In the genomic region with DNA sequence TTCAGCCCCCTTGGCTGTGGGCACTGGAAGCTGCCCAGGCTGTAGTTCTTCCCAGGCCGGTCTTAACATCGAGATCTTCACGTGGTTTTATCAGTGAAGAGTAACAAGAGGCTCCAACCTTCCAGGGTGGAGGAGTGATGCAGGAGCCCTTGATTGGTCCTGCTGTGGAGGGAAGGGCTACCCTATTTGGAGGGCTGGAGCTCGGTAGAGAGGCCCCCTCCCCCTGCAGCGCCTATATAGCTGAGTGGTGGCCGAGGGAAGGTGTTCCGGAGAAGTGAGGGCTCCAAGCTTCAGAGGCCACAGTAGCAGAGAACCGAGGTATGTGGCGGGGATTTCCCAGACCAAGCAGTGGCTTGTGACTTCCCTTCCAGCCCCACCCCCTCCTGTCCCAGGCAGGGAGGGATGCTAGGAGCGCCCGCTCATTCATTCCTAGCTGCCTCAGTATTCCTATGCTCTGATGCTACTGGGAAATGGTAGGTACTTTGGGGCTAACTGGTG, we compare ENCODE assay signal across 9 mouse cellular contexts. TPM values are rescaled to one million over a fixed set of nuclear protein-coding genes. Genes with fewer than 3 reads are reported as not detected.
DNase-seq lines count a peak whose midpoint lies in the region; ATAC-seq lines count a peak whose summit lies in the region.
"Had no signal": no experiment of that assay in that cellular context is flagged by ENCODE, and none has a peak within 500 bp of the region (broad histone marks: within the 10 kb centered on the region; RNA-seq: fewer than 3 reads in every experiment).

Gene Prnd (plus strand): TSS at position 264 of the 498 bp plus-strand sequence.

- peaks cover 27% of the 10 kb centered on the region for H3K27me3 ChIP-seq in neural tube, embryonic 15.5 days (replicated peaks)

- H3K27ac ChIP-seq in neural tube, embryonic 15.5 days (replicated peaks): no peak within 1 kb of the TSS

- no peak within 1 kb of the TSS for H3K9ac ChIP-seq in neural tube, embryonic 15.5 days (replicated peaks)

- no peaks in the 10 kb centered on the region for H3K9me3 ChIP-seq in neural tube, embryonic 15.5 days (replicated peaks)

- peak; percentile 68 to 75 for ATAC-seq in hematopoietic stem cell, adult 5-6 weeks (replicated peaks in 1 of 2; ENCODE audit: insufficient read depth in 1 of 2, low FRiP score in 2 of 2, low TSS enrichment in 1 of 2, low read depth in 1 of 2, poor library complexity in 2 of 2, severe bottlenecking in 2 of 2)
- 0 out of 2 replicates have a peak, but pooled peaks have one; percentile 18 for ATAC-seq in neural tube, embryonic 15.5 days (ENCODE audit: low FRiP score)

- no peak within 1 kb of the TSS for H3K4me3 ChIP-seq in neural tube, embryonic 15.5 days (replicated peaks)

- no peak for DNase-seq in gastrocnemius, postnatal 10 days
- DNase-seq in gastrocnemius, adult 18-20 months (ENCODE audit: low spot score): no peak
- DNase-seq in thymus, postnatal 14 days: peak; percentile 25
- DNase-seq in thymus, postnatal 0 days (ENCODE audit: low spot score): no peak
- no peak for DNase-seq in liver
- no peak for DNase-seq in frontal cortex, postnatal 14 days (ENCODE audit: low spot score in 2 of 2)

- no peaks in the 10 kb centered on the region for H3K36me3 ChIP-seq in neural tube, embryonic 15.5 days

- H3K4me1 ChIP-seq in neural tube, embryonic 15.5 days: peaks cover 29% of the 10 kb centered on the region

- 22% methylated on average over 11 of the region's 11 CpGs for WGBS in neural tube, embryonic 15.5 days

- H3K4me2 ChIP-seq in neural tube, embryonic 15.5 days: 0 out of 2 replicates have a peak within 1 kb of the TSS, but pooled peaks have one; percentile 2

RNA-seq across cellular contexts. Expression of gene Prnd, which starts in this region (rescaled TPM):
- total RNA-seq in gastrocnemius, postnatal 10 days (2021): 10 to 100 TPM; 32.9 to 48.1 TPM
- under 1 TPM; 0.16 to 0.36 TPM for total RNA-seq in gastrocnemius, adult 18-20 months (2021)
- 3.4 and 4.0 TPM in 2 replicates for polyA plus RNA-seq in thymus, postnatal 0 days (2015; fragmentation: Nextera tagmentation; extraction: Ambion mirVana)
- not detected in 2 replicates for total RNA-seq in hematopoietic stem cell, adult 5-6 weeks (2017)
- 9.5 and 15.1 TPM in 2 replicates for polyA plus RNA-seq in neural tube, embryonic 15.5 days (2015; fragmentation: Nextera tagmentation; extraction: Ambion mirVana)
- total RNA-seq: MEL had no signal

Comparison
In these comparisons a context has a peak if more than half of its experiments do, and no peak if none do; other contexts are left out.
1. RNA of gene Prnd (total RNA-seq): 32.9 to 48.1 TPM in gastrocnemius, postnatal 10 days; 0.16 to 0.36 TPM in gastrocnemius, adult 18-20 months and not detected in hematopoietic stem cell, adult 5-6 weeks; every median in the first group is over 10 times any median in the second.
2. Peak in ATAC-seq in hematopoietic stem cell, adult 5-6 weeks; RNA of the gene not detected or under 1 TPM.